Mouse (Mus musculus) heart, postnatal 4 days (tissue): ENCODE results near the gene Tfdp2. TPM values are rescaled to one million over a fixed set of nuclear protein-coding genes. Genes with fewer than 3 reads are reported as not detected.

Experiments
- total RNA-seq, 2 experiments: library from RNA; stranded (reverse); gene quantifications; 2 replicates each; pipeline ENCODE4 v1.2.3; 2021

The Tfdp2 gene
- total RNA-seq, 2 experiments from 2014 or later: 34.8 to 40.0 TPM

Other genes starting within 250 kb of the Tfdp2 start
- gene Xrn1, start 241.5 kb upstream of the Tfdp2 start, total RNA-seq: 10 to 100 TPM; 26.1 to 28.3 TPM
- 1 to 10 TPM; 5.1 to 5.5 TPM for gene Gk5, start 76.9 kb upstream of the Tfdp2 start, total RNA-seq
- gene Atp1b3, start 168.2 kb downstream of the Tfdp2 start, total RNA-seq: 10 to 100 TPM; 77.6 to 81.1 TPM